Mouse (Mus musculus) macrophage (primary cell): ENCODE data around the gene Amd1. TPM values are rescaled to one million over a fixed set of nuclear protein-coding genes. Genes with fewer than 3 reads are reported as not detected.

Experiments used
- H3K27ac ChIP-seq: fragments of 350-480 bp; formaldehyde crosslinking; 2 replicates; pipeline ENCODE4 v1.9.0; 2021
- H3K36me3 ChIP-seq: fragments of 350-480 bp; formaldehyde crosslinking; 2 replicates; pipeline ENCODE4 v1.9.0; 2021; ENCODE audit errors: inconsistent target
- H3K4me3 ChIP-seq: fragments of 350-480 bp; formaldehyde crosslinking; 2 replicates; pipeline ENCODE4 v1.9.0; 2021; ENCODE audit errors: inconsistent target
- H3K79me2 ChIP-seq: fragments of 350-480 bp; formaldehyde crosslinking; 2 replicates; pipeline ENCODE4 v1.9.0; 2021; ENCODE audit errors: inconsistent target
- WGBS: methylation state at CpG from one replicate; pipeline ENCODE4 v1.1.7; 2026; ENCODE audit warnings: inconsistent platforms; ENCODE audit not compliant: missing documents; 5-methylcytosine and 5-hydroxymethylcytosine counted together
- polyA plus RNA-seq: library from polyadenylated mRNA; stranded (reverse); fragments of 250-400 nt; gene quantifications from 3 replicates; pipeline ENCODE4 v1.2.4, GENCODE M21; 2018; ENCODE audit warnings: inconsistent platforms

Gene Amd1
- polyA plus RNA-seq, 1 experiment from 2014 or later = 35.2 TPM

- peaks cover 45% of the 10 kb centered on the region for H3K36me3 ChIP-seq
- peaks cover 8% of the 10 kb centered on the region for H3K79me2 ChIP-seq
- no peak overlapping the region for H3K4me3 ChIP-seq
- 88% methylated on average over 6 of the region's 6 CpGs for WGBS
- no peak overlapping the region for H3K27ac ChIP-seq
Measured at GRCm38 (mm10) chr10:40250969-40251368, 51.0 kb downstream of the Amd1 start.

GRCm38 (mm10) chr10:40249625-40250024, 52.4 kb downstream of the Amd1 start:
- no peak overlapping the region for H3K27ac ChIP-seq
- peaks cover 19% of the 10 kb centered on the region for H3K79me2 ChIP-seq
- H3K4me3 ChIP-seq = no peak overlapping the region
- WGBS = 84% methylated on average over 9 of the region's 9 CpGs
- H3K36me3 ChIP-seq = peaks cover 45% of the 10 kb centered on the region

- Histone ChIP-seq H3K36me3 (peaks cover 40% of the 10 kb centered on the region), H3K27ac (peak overlapping the region; percentile 30), H3K79me2 (peaks cover 38% of the 10 kb centered on the region), H3K4me3 (peak overlapping the region; percentile 53)
- WGBS = 32% methylated on average over 11 of the region's 11 CpGs
Measured at GRCm38 (mm10) chr10:40247166-40247716, 54.7 kb downstream of the Amd1 start.

- Histone ChIP-seq H3K79me2 (peaks cover 45% of the 10 kb centered on the region), H3K27ac (peak within 1 kb of the TSS; percentile 30), H3K4me3 (peak within 1 kb of the TSS; percentile 53), H3K36me3 (peaks cover 33% of the 10 kb centered on the region)
- under 1% methylated on average over 52 of the region's 54 CpGs for WGBS
Measured at GRCm38 (mm10) chr10:40246374-40247165, 55.4 kb downstream of the Amd1 start, which contains the start of gene Rpf2. Gene Rpf2 (minus strand): TSS chr10:40247036.

GRCm38 (mm10) chr10:40237826-40238225, 64.2 kb downstream of the Amd1 start:
- Histone ChIP-seq H3K36me3 (peaks cover 16% of the 10 kb centered on the region; the same call in 1 of the 2 replicates), H3K27ac (no peak overlapping the region), H3K79me2 (peaks cover 17% of the 10 kb centered on the region), H3K4me3 (no peak overlapping the region)
- 81% methylated on average over 5 of the region's 5 CpGs for WGBS

Other genes with a start within 250 kb of the Amd1 start
- 22.9 to 56.7 TPM (median 32.9 TPM) in 3 replicates for gene Slc16a10, start 159.9 kb downstream of the Amd1 start, polyA plus RNA-seq
- 15.7 to 56.1 TPM (median 40.4 TPM) in 3 replicates for gene Rpf2, start 55.1 kb downstream of the Amd1 start, polyA plus RNA-seq
- 30.1 to 131 TPM (median 49.8 TPM) in 3 replicates for gene Gtf3c6, start 44.1 kb downstream of the Amd1 start, polyA plus RNA-seq
- gene Cdk19, start 37.4 kb upstream of the Amd1 start, polyA plus RNA-seq = 14.5 to 17.0 TPM (median 15.9 TPM) in 3 replicates